Mouse (Mus musculus): Measurements from ENCODE around the gene Ostn.
"Not testable (repeated sequence)": the region's sequence is repeated elsewhere in the genome, so short reads cannot be mapped to it uniquely, and the experiment has no call there.

Ostn gene

GRCm38 (mm10) chr16:27307189-27307588 is at the start of gene Ostn:
TSS of gene Ostn (plus strand) at chr16:27307489.
- not testable (repeated sequence) for DNase-seq

DNA sequence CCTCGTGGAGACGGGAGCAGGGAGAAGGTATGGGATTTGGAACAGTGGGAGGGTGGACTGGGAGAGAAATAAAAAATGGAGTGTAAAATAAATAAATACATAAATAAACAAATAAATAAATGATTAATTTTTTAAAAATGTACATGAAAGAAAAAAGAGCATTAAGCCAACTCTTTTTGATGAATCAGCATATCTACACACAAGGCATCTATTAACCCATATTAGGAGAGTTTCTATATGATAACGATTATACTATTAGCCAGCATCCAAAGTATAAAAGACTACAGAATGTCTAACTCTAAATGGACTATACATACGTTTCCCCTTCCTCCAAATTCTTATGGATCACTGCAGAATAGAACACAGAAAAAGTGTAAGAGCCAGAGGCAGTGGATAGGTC is 38.5 kb upstream of the Ostn start:
- DNase-seq: no peak

DNA sequence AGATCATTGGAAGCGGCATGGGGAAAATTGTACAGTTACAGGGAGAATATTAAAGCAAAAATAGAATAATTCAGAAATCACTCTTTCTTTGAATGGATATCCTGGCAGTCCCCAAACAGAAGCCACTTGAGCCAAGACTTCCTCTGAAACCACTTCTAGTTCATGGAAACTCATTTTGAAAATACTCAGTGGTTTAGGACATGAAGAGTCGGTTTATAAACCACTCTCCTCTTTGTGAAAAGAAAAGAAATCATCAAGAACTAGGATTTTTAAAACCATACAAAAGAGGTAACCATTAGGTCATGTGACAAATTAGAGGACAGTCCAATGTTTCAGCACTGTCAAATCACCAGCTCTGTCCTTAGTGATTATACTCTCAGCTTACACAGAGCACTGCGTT is 19.9 kb upstream of the Ostn start:
- no peak for DNase-seq

DNA sequence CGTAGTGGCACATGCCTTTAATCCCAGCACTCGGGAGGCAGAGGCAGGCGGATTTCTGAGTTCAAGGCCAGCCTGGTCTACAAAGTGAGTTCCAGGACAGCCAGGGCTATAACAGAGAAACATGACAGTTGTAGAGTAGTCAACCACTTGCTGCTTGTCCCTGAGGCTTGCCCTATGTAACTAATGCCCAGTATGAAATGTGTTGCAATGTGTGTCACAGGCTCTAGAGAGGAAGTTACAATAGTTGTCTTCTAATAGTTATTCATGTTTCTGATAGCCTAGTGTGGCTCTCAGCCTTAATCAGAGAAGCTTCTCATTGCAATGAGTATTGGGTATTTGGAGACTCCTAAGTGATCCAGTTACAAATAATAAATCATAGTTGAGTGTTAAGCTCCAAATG is 10.8 kb upstream of the Ostn start:
- no peak for DNase-seq

- DNase-seq: no peak
Measured at GRCm38 (mm10) chr16:27296929-27297328, 10.4 kb upstream of the Ostn start.

DNA sequence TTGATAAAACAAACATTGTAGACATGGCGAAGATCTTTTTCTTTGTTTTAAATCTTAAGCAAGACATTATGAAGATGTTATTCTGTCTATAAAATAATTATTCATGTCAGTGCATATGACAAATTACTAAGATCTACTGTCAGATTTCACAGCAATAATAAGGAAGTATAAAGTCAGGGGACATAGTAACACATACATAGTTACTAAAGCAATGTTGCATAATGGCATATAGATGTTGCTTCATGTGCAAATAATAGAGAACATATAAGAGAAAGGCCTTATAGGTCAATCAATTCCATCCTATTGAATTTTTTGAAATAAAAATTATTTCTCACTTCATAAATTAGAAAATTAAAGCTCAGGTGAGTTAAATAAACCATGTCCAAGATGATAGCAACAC is 11.8 kb downstream of the Ostn start:
- no peak for DNase-seq

DNA sequence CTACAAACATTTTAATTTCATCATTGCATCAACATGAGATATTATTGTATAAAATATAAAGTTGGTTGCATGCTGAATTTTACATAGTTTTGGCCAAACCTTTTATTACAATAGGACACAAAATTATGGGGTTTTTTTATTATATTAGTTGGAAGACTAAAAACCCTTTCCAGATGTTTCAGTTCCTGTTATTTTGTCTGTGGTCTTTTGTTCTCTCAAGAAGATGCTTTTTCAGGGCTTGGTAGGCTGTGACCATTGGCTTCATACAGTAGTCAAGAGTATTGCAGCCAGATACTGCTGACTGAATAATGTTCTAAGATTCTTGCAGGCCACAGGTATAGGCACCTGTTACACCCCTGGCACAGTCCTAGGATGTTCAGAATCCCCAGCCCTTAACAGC is 14.8 kb downstream of the Ostn start:
- DNase-seq: no peak

DNA sequence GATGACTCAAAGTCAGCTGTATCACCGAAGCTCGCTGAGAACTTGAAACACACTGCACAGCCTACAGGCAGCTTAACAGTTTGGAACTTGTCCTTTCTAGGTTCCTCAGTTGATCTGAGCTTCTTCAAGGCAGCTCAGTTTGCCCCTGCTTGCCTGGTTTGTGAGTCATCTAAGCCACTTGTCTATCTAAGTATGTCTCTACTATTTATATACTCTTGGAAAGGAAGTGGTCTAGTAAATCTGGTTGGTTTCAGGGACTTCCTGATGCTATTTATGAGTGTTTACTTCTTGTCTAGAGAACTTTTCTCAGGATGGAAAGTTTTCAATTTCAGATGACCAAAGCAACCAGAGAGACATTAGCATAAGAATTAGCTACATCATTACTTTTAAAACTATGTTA is 19.2 kb downstream of the Ostn start:
- DNase-seq: no peak

DNA sequence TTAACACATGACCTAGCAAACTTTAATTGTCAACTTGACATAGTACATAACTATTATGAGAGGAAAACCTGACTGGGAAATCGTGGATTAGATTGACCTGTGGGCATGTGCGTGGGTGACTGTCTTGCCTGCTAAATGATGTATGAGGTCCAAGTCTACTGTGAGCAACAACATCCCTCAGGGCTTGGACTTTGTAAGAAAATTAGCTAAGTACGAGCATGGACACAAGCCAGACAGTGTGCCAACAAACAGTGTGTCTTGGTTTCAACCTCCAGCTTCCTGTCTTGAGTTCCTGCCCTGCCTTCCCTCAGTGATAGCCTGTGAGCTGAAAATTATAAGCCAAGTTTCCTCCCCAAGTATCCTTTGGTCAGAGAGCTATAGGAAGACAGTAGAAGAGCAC is 40.2 kb downstream of the Ostn start:
- DNase-seq: no peak

GRCm38 (mm10) chr16:27348359-27348758 is 41.1 kb downstream of the Ostn start:
- no peak for DNase-seq

DNA sequence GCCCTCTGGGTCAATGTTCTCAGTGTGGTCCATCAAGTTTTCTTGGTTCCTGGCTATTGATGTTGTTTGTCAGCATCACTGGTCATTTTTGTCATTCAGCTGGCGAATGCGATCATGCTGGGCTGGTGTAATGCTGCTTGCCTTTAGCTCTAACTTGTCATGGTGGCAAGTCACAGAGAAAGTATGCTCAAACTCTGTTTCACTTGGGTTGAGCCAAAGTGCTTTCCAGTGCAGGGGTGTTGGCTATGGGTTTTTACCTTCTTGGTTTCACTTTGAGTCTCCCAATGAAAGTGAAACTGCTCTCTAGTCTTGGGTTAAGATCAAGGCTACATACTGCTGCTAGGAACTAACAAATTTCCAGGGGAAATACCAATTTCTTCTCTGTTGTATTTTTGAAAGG is 41.9 kb downstream of the Ostn start:
- no peak for DNase-seq

- DNase-seq: no peak
Measured at GRCm38 (mm10) chr16:27349878-27350532, 42.7 kb downstream of the Ostn start.

- no peak for DNase-seq
Measured at GRCm38 (mm10) chr16:27354464-27354863, 47.2 kb downstream of the Ostn start.

- no peak for DNase-seq
Measured at GRCm38 (mm10) chr16:27360059-27360458, 52.8 kb downstream of the Ostn start.

DNA sequence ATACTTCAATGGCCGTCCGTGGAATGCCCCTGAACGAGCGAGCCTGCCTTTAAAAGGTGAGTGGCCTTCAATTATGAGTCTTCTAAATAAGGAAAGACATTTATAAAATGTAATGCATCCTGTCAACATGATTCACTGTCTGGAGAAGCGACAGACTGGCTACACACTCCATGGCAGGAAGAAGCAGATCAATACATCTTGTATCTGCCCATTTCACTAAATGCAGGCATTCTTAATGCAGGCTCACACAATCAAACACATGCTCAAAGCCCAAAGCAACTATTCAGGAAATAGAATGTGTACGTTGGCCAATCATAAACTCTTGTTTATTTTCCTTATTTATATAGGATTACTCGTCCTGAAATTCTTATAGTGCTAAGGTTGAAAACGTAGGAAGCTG is 62.9 kb downstream of the Ostn start, which contains the start of gene Uts2b:
Uts2b (minus strand) TSS at position 49 of the 400 bp plus-strand sequence.
- DNase-seq: no peak

DNA sequence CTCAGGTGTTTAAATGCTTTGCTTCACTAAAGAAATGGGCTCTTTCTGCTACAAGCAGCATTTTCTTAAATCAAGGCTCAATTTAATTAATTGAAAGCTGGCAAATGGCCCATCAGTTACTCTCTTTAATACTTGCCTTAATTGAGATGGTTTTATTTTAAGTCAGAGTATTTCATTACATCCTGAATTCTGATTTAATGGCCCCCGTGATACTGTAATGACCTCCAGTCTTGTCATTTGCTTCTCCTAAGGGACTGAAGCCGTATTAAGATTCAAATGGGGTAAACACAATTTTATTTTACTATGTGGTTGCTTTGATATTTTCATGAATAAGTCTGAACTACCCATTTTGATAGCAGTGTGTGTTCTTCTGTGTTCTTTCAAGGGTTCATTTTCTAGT is 63.4 kb downstream of the Ostn start:
- DNase-seq: no peak

GRCm38 (mm10) chr16:27374139-27374538 is 66.8 kb downstream of the Ostn start:
- no peak for DNase-seq

GRCm38 (mm10) chr16:27375318-27375717 is 68.0 kb downstream of the Ostn start:
- no peak for DNase-seq

GRCm38 (mm10) chr16:27376556-27376955 is 69.3 kb downstream of the Ostn start:
- DNase-seq: no peak

DNA sequence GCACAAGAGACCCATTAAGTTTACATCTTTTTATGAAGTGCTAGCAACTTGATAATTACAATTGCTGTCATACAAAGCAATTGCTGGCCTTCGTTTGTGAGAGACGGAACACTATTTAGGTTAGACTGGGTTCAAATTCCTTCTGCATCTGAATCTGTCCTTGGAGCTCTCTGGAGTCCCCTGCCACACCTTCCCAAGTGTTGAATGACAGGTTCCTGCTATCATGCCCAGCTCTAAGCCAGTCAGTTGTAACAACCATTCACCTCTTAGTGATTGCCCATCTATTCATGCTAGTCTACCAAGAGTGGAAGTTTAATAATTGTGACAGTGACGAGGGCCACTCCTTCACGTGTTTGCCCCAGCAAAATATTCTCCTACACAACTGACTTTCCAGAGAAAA is 74.9 kb downstream of the Ostn start:
- DNase-seq: no peak

GRCm38 (mm10) chr16:27384893-27385603 is 77.8 kb downstream of the Ostn start:
- DNase-seq: no peak

DNA sequence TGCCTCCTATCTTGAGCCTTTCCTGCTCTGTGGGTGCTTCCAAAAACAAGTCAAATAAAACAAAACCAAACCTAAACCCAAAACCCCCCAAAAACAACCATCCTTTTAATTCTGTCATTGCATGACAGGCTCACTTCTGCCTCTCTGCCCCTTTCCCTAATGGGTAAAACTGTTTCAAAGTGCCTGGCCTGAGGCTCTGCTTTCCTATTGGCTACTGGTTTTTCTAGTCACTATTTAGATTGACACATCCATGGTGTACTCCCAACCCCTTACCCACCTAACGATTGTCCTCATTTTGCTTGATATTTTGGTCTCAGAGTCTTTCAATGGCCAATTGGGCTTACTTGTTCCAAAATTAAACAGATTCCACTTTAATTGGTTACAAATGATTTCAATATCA is 78.4 kb downstream of the Ostn start:
- DNase-seq: no peak

GRCm38 (mm10) chr16:27386850-27387407 is 79.6 kb downstream of the Ostn start:
- no peak for DNase-seq
